Mouse (Mus musculus) megakaryocyte, embryonic 14.5 days (primary cell): ENCODE data around the gene Tef.

Source experiments
- FLI1 ChIP-seq: IDR thresholded peaks from 2 replicates; pipeline ENCODE4 v1.6.1; 2012; ENCODE audit warnings: low read length, inconsistent platforms, mixed read lengths
- GATA1 ChIP-seq: IDR thresholded peaks from 3 replicates; pipeline ENCODE4 v1.6.1; 2012; ENCODE audit warnings: mixed read lengths, low read length, inconsistent platforms, borderline replicate concordance

DNA sequence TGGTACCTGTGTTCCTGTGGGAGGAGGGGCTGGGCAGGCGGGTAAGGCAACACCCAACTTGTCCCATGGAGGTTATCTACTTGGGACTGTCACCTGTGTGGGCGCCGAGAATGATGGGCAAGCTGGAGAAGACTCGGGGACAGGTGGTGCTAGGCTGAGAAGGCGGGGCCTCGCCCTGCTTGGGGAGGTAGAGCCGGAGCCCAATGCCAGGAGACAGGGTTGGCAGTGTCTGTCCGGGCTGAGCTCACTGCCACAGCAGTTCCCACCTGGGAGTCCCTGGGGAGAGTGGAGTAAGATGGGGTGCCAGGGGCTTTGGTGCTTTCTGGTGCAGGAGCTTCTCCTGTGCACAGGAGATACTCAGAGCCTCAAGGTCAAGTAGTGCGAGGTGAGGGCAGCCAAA lies 46.9 kb downstream of the Tef start:
- no peak for TF ChIP-seq FLI1
- no peak for TF ChIP-seq GATA1
